Comparison of ENCODE assay signal across 27 mouse cellular contexts in the genomic region with DNA sequence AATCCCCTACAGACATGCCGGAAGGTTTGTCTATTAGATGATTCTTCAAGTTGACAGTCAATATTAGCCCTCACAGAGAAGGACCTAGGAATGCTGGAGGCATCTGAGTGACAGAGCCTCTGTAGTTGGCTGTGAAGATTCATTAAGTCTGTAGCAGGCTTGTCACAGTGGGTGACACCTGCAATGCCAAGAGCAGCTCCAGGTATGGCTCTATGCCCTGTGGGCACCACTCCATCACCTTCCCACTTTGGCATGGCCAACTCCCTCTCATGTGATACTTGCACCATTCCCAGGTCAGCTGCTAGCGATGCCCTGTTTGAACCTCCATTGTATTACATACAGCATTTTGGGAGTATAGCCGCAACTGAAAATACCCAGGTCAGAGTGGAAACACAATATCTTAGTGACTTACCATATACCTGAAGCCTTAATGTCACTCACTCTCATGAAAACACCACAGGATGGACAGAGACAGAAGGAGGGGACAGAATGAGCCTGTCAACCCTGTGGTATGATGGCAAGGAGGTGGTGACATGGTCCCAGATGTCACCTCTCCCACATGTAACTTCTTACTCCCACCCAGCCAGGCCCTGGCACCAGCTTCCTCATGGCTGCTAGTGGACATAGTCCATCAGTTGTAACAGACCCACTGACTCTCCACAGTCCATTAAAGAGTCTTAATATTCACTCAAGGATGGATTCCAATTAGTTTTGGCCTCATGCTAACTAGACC. TPM values are rescaled to one million over a fixed set of nuclear protein-coding genes. Genes with fewer than 3 reads are reported as not detected.
DNase-seq lines count a peak whose midpoint lies in the region; ATAC-seq and TF ChIP-seq lines count a peak whose summit lies in the region.
"Had no signal": no experiment of that assay in that cellular context is flagged by ENCODE, and none has a peak within 500 bp of the region (broad histone marks: within the 10 kb centered on the region; RNA-seq: fewer than 3 reads in every experiment).

No protein-coding gene starts in this region.

- no peak for TF ChIP-seq CTCF in midbrain, postnatal 0 days (IDR thresholded peaks at IDR 0.05)
- TF ChIP-seq CTCF in layer of hippocampus, adult 2 months (conservative IDR thresholded peaks at IDR 0.05) = no peak

- H3K4me3 ChIP-seq in midbrain, postnatal 0 days (ENCODE audit: low read depth, low read length) = no peak overlapping the region
- H3K4me3 ChIP-seq in midbrain, embryonic 13.5 days (replicated peaks) = no peak overlapping the region
- no peak overlapping the region for H3K4me3 ChIP-seq in layer of hippocampus, adult 2 months
- H3K4me3 ChIP-seq: erythroblast, embryonic 14.5 days; intestine, embryonic 15.5 days; limb, embryonic 10.5 days; limb, embryonic 15.5 days; liver, embryonic 13.5 days; megakaryocyte, embryonic 14.5 days; midbrain, embryonic 12.5 days had no signal

- H3K4me2 ChIP-seq in midbrain, postnatal 0 days (ENCODE audit: low read depth, low read length, poor library complexity, severe bottlenecking) = no peak overlapping the region
- no peak overlapping the region for H3K4me2 ChIP-seq in midbrain, embryonic 13.5 days (replicated peaks)
- H3K4me2 ChIP-seq: intestine, embryonic 15.5 days; limb, embryonic 15.5 days; liver, embryonic 13.5 days; midbrain, embryonic 12.5 days had no signal

- no peaks in the 10 kb centered on the region for H3K27me3 ChIP-seq in midbrain, postnatal 0 days (ENCODE audit: insufficient read depth, low read length)
- H3K27me3 ChIP-seq in midbrain, embryonic 13.5 days = no peaks in the 10 kb centered on the region
- H3K27me3 ChIP-seq: CH12.LX; intestine, embryonic 15.5 days; limb, embryonic 15.5 days; liver, embryonic 13.5 days; midbrain, embryonic 12.5 days had no signal

- no peak overlapping the region for H3K9ac ChIP-seq in midbrain, postnatal 0 days (replicated peaks; ENCODE audit: low read length, poor library complexity, severe bottlenecking)
- no peak overlapping the region for H3K9ac ChIP-seq in midbrain, embryonic 13.5 days (replicated peaks)
- H3K9ac ChIP-seq: intestine, embryonic 15.5 days; limb, embryonic 15.5 days; liver, embryonic 13.5 days; midbrain, embryonic 12.5 days had no signal

- no peak overlapping the region for H3K27ac ChIP-seq in midbrain, postnatal 0 days (ENCODE audit: low read depth, low read length)
- H3K27ac ChIP-seq in midbrain, embryonic 13.5 days = no peak overlapping the region
- H3K27ac ChIP-seq in layer of hippocampus, adult 2 months = no peak overlapping the region
- H3K27ac ChIP-seq: intestine, embryonic 15.5 days; limb, embryonic 10.5 days; limb, embryonic 15.5 days; liver, embryonic 13.5 days; midbrain, embryonic 12.5 days had no signal

- no peak for ATAC-seq in midbrain, postnatal 0 days (ENCODE audit: low FRiP score)
- ATAC-seq in midbrain, embryonic 13.5 days = no peak
- ATAC-seq: activated CD4-positive, CD25-positive, alpha-beta regulatory T cell, adult 4 months; intestine, embryonic 15.5 days; lung, postnatal 0 days had no signal

- H3K9me3 ChIP-seq in midbrain, postnatal 0 days (ENCODE audit: low read length) = no peaks in the 10 kb centered on the region
- H3K9me3 ChIP-seq in midbrain, embryonic 13.5 days = 0 out of 2 replicates have a peak, but pooled peaks cover 2% of the 10 kb centered on the region
- H3K9me3 ChIP-seq: intestine, embryonic 15.5 days; limb, embryonic 10.5 days; limb, embryonic 15.5 days; liver, embryonic 13.5 days; midbrain, embryonic 12.5 days had no signal

- H3K36me3 ChIP-seq in midbrain, postnatal 0 days (ENCODE audit: insufficient read depth, low read length) = no peaks in the 10 kb centered on the region
- H3K36me3 ChIP-seq in midbrain, embryonic 13.5 days = no peaks in the 10 kb centered on the region
- H3K36me3 ChIP-seq: intestine, embryonic 15.5 days; limb, embryonic 10.5 days; limb, embryonic 15.5 days; liver, embryonic 13.5 days; midbrain, embryonic 12.5 days had no signal

- 93% methylated on average over 3 of the region's 3 CpGs for WGBS in midbrain, postnatal 0 days
- 91% methylated on average over 3 of the region's 3 CpGs for WGBS in midbrain, embryonic 13.5 days

- DNase-seq in adrenal gland, postnatal 25 days = peak; percentile 18
- no peak for DNase-seq in adrenal gland, adult 2 months
- DNase-seq in midbrain, postnatal 0 days (ENCODE audit: low spot score) = peak; percentile 21
- DNase-seq in cerebellum, adult 9-11 months = peak; percentile 97
- no peak for DNase-seq in embryo, embryonic 9.5 days (ENCODE audit: extremely low spot score)
- DNase-seq in layer of hippocampus, adult 2 months (ENCODE audit: low spot score in 2 of 2) = no peak
- DNase-seq in frontal cortex, adult 2 months (ENCODE audit: extremely low spot score in 1 of 2, low spot score in 1 of 2) = no peak
- DNase-seq: adrenal gland, adult 8-10 months; heart, postnatal 14 days; kidney, adult 2 months; kidney, postnatal 36 days; liver, embryonic 13.5 days; lung, adult 18-20 months; lung, postnatal 4 days; right cerebral cortex, postnatal 25 days; thymus, adult 18-20 months; thymus, postnatal 36 days had no signal

- no peaks in the 10 kb centered on the region for H3K4me1 ChIP-seq in midbrain, postnatal 0 days (ENCODE audit: insufficient read depth, low read length)
- 0 out of 2 replicates have a peak, but pooled peaks cover 4% of the 10 kb centered on the region for H3K4me1 ChIP-seq in midbrain, embryonic 13.5 days (replicated peaks)
- H3K4me1 ChIP-seq: intestine, embryonic 15.5 days; limb, embryonic 10.5 days; liver, embryonic 13.5 days had no signal

RNA-seq across cellular contexts. Expression of a gene that starts 37.4 kb away (rescaled TPM):
- total RNA-seq in adrenal gland, postnatal 25 days (2021) = 14.4 and 17.2 TPM in 2 replicates
- total RNA-seq in adrenal gland, adult 2 months (2021) = 10 to 100 TPM; 24.2 to 26.0 TPM
- 31.7 and 33.5 TPM in 2 replicates for polyA plus RNA-seq in adrenal gland, adult 2 months (2012; rRNA removed)
- total RNA-seq in midbrain, postnatal 0 days (2014; rRNA removed) = 75.0 and 94.0 TPM in 2 replicates
- 139 and 149 TPM in 2 replicates for polyA plus RNA-seq in midbrain, postnatal 0 days (2015; fragmentation: Nextera tagmentation; extraction: Ambion mirVana)
- 50.7 and 55.3 TPM in 2 replicates for polyA plus RNA-seq in midbrain, embryonic 13.5 days (2015; fragmentation: Nextera tagmentation; extraction: Ambion mirVana)
- 10 to 100 TPM; 54.3 to 64.6 TPM for total RNA-seq in layer of hippocampus, adult 2 months (2021)
- polyA plus RNA-seq in frontal cortex, adult 2 months (2012; rRNA removed) = 56.7 and 80.5 TPM in 2 replicates

Comparison
In these comparisons a context has a peak if more than half of its experiments do, and no peak if none do; other contexts are left out.
1. DNase-seq: peak in adrenal gland, postnatal 25 days (single experiment), midbrain, postnatal 0 days (single experiment) and cerebellum, adult 9-11 months (single experiment); none in adrenal gland, adult 2 months (single experiment), embryo, embryonic 9.5 days (single experiment), layer of hippocampus, adult 2 months (0 of 2) and frontal cortex, adult 2 months (0 of 2).